Mouse (Mus musculus): Measurements from ENCODE around the gene Rhbdd3.
"Not testable (repeated sequence)": the region's sequence is repeated elsewhere in the genome, so short reads cannot be mapped to it uniquely, and the experiment has no call there.

Gene Rhbdd3

GRCm38 (mm10) chr11:5065056-5065821 is 33.5 kb upstream of the Rhbdd3 start, which contains the start of gene Gas2l1:
Gas2l1 (minus strand) TSS chr11:5065327.
- DNase-seq (ENCODE audit: low read depth) = peak; percentile 93

DNA sequence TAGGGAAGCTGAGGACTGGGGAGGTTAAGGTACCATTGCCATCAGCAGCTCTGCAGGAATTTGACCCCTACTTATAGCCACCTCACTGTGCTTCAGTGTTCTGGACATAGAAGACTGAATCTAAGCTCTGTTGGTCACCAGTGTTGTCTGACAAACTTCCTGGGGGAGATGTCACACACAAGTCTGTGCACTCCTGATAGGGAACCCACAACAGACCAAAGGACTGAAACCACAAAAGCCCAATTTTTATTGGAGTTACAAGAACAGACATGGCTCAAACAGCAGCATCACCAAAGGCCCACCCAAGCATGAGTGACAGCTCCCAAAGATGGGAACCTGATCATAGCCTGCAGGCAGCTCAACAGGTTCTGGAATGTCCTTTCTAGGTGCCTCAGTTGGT is 31.7 kb upstream of the Rhbdd3 start:
- peak; percentile 65 for DNase-seq (ENCODE audit: low read depth)

DNA sequence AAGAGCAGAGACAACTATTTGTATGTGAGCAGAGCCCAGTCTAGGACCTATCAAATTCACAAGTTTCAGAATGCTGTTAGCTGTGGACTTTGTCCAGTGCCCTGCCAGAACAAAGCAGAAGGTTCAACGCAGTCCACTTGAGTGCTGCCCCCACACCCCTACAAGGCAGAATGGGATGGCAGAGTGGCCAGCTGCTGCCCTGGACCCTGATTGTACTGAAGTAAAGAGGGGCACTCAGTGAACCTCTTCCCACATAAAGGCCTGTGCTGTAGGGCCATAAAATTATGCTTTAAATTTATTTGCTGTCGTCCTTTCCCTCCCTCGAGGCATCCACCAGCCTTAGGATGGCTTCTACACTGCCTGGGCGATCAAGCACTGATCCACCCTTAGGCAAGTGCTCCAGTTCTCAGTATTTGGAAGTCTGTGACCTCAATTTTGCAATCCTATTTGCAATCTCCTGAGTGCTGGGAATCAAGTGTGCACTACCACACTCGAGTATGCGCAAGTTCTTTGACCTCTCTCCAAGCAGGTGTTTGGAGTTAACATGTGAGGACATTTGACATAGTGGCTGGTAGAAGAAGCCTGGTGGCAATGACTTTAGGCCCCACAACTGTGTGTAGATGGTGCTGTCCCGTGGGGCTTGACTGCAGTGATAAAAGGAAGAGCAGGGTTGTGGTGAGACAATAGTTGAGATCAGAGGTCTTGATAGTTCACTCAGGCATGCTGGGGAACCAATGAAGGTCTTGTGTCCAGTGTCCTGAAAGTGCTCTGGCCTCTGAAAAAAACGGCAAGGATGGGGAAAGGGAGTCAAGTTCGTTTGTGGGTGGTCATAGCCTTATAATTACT is 30.4 kb upstream of the Rhbdd3 start:
- peak; percentile 35 for DNase-seq (ENCODE audit: low read depth)

- DNase-seq (ENCODE audit: low read depth) = peak; percentile 49
These were observed 23.8 kb upstream of the Rhbdd3 start for GRCm38 (mm10) chr11:5074882-5075281.

DNA sequence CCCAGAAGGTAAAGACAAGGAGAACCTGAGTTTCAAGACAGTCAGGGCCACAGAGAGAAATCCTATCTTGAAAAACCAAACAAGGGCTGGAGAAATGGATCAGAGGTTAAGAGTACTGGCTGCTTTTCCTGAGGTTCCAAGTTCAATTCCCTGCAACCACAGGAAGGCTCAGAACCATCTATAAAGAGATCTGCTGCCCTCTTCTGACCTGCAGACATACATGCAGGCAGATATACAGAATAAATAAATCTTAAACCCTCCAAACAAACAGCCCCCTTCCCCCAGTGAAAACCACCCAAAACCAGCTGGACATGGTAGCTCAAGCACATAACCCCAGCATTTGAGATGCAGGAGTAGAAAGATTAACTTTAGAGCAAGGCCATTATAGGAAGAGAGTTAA is 23.0 kb upstream of the Rhbdd3 start:
- DNase-seq (ENCODE audit: low read depth) = peak; percentile 48

DNA sequence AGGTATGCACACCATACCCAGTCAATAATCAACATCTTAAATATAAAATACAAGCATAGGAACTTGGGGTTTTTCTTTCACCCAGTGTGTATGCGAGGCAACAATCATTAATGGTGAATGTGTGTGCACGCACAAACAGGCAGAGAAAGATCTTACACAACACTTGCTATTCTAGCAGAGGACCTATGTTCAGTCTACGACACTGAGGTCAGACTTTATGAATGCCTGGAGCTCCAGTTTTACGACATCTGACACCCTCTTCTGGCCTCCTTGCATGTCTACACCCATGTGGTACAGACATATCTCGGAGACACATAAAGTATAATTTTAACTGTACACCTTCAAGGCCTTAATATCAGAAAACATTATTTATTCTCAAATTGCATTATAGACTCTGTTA is 21.9 kb upstream of the Rhbdd3 start:
- DNase-seq (ENCODE audit: low read depth) = not testable (repeated sequence)

DNA sequence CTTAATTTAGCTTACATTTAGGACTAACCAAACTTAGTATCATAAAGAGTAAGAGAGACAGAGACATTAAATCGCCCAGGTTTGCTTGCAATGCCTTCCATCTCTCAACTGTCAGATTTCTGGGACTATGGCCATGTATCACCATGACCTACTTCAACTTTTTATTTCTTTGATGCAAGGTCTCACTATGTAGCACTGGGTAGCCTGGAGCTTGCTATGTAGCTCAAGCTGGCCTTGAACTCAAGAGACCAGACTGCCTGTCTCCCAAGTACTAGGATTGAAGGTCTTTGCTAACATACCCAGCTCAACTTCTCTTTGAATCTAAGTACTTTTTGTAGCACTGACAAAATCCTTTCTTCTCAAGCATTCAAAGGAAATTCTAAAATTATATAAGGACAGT is 9.6 kb upstream of the Rhbdd3 start:
- no peak for DNase-seq (ENCODE audit: low read depth)

- peak; percentile 67 for DNase-seq (ENCODE audit: low read depth)
These were observed 7.0 kb upstream of the Rhbdd3 start for GRCm38 (mm10) chr11:5091706-5092105.

- DNase-seq (ENCODE audit: low read depth) = no peak
These were observed 2.8 kb upstream of the Rhbdd3 start for GRCm38 (mm10) chr11:5095877-5096276.

GRCm38 (mm10) chr11:5096480-5097020 is 2.2 kb upstream of the Rhbdd3 start:
- DNase-seq (ENCODE audit: low read depth) = peak; percentile 45

GRCm38 (mm10) chr11:5098035-5098735 is 541 bp upstream of the Rhbdd3 start:
- DNase-seq (ENCODE audit: low read depth) = peak; percentile 67

GRCm38 (mm10) chr11:5099576-5100183 is 954 bp downstream of the Rhbdd3 start:
- DNase-seq (ENCODE audit: low read depth) = peak; percentile 91

- DNase-seq (ENCODE audit: low read depth) = no peak
These were observed 1.6 kb downstream of the Rhbdd3 start for GRCm38 (mm10) chr11:5100283-5100682.

- no peak for DNase-seq (ENCODE audit: low read depth)
These were observed 2.1 kb downstream of the Rhbdd3 start for GRCm38 (mm10) chr11:5100801-5101200.

- no peak for DNase-seq (ENCODE audit: low read depth)
These were observed 2.9 kb downstream of the Rhbdd3 start for GRCm38 (mm10) chr11:5101641-5102040.

GRCm38 (mm10) chr11:5102384-5102783 is 3.7 kb downstream of the Rhbdd3 start:
- DNase-seq (ENCODE audit: low read depth) = no peak

DNA sequence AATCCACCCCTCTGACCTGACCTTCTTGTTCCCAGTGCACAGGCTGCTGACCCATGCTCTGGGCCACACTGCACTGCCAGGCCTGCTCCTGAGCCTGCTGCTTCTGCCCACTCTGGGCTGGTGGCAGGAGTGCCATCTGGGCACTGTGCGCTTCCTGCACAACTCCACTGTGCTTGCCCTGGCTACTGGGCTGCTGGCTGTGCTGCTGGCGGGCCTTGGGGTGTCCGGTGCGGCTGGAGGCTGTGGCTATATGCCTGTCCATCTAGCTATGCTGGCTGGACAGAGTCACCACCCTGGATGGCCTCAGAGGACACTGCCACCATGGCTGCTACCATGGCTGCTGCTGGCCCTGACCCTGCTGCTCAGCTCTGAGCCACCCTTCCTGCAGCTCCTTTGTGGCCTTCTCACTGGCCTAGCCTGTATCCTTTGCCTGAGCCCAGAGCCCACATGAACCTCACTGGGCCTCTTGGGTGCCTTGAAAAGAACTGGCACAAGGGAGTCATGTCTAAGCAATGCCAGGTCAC is 5.3 kb downstream of the Rhbdd3 start:
- no peak for DNase-seq (ENCODE audit: low read depth)

GRCm38 (mm10) chr11:5109441-5109840 is 10.7 kb downstream of the Rhbdd3 start:
- DNase-seq (ENCODE audit: low read depth) = no peak

GRCm38 (mm10) chr11:5113645-5114044 is 14.9 kb downstream of the Rhbdd3 start:
- no peak for DNase-seq (ENCODE audit: low read depth)

GRCm38 (mm10) chr11:5114931-5115581 is 16.3 kb downstream of the Rhbdd3 start:
- peak; percentile 90 for DNase-seq (ENCODE audit: low read depth)

DNA sequence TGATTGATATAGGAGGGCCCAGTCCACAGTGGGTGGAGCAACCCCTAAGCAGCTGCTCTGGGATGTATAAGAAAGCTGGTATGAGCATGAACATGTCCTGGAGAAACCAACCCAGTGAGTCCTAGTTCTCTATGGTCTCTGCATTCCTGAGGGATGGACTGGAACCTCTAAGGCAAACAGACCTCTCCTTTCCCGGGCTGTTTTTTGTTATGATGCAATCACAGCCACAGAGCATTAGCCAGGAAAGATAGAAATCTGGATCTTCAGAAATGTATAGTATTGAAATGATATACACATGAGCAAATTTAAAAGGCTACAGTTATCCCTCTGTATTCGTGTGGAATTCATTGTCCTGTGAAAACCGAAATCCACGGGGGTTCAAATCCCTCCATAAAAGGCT is 27.0 kb downstream of the Rhbdd3 start:
- DNase-seq (ENCODE audit: low read depth) = no peak

All from 416B (cell line).